Mouse (Mus musculus) frontal cortex, postnatal 10 days (tissue): ENCODE measurements around the gene Aqp9.

Source experiments
- DNase-seq, 2 experiments: peaks; one replicate each; pipeline ENCODE4 v3.0.0; 2022; ENCODE audit warnings: low spot score in 2 of 2, mixed read lengths in 1 of 2

The Aqp9 gene

GRCm38 (mm10) chr9:71066491-71066890, 102.0 kb downstream of the Aqp9 start:
- no peak for DNase-seq

GRCm38 (mm10) chr9:71065343-71065875, 103.1 kb downstream of the Aqp9 start:
- no peak for DNase-seq

DNA sequence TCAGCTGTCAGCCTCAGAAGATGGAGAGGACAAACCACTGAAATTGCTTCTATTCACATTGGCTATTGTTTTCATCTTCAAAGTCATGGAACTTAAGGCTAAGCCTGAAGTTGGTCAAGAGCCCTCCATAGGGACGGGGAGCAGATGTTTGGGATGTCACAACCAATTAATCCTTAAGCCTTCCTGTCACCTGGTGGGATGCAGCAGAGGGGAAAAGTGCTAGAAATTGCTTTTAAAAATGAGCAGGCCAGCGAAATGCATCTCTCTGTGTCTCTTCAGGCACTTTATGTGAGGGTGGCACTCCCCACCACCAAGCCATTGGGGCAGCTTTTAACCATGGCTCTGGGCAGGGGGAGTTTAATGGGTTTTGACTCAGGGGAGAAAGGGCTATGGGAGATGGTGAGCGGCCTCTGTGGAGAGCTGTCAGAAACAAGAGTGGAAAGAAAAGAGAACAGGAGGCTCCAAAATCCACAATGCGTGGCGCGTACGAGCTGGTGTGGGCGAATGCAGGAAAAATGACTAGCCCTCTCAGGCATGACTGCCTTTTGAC, 104.1 kb downstream of the Aqp9 start:
- DNase-seq = no peak

DNA sequence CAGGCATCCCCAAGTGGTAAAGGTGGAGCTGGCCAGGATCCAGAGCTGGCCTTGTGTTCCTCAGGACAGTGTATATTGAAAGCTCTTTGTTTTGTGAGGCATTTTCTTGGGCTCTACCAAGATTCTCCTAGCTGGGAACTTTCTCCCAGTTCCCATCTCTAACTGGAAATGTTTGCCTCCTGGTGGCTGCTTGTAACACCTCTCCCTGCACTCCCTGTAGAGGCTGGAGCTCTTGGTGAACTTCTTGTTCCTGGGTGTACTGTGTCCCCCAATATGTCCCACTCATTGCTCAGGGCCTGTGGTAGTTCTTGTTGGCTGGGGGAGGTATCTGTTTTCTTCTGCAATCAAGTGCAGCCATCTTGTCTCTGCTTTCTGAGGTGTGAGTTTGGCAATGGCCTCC, 104.9 kb downstream of the Aqp9 start:
- no peak for DNase-seq

GRCm38 (mm10) chr9:71062976-71063375, 105.5 kb downstream of the Aqp9 start:
- no peak for DNase-seq

GRCm38 (mm10) chr9:71062301-71062700, 106.2 kb downstream of the Aqp9 start:
- no peak for DNase-seq
